Mouse (Mus musculus): ENCODE measurements at regions not wholly inside any gene's neighbourhood (a gene's known extent, or its start where the extent isn't known, plus 50 kb on each side); places are given as distances from the start of the nearest gene placed in this dataset.

- no peak for DNase-seq (ENCODE audit: low spot score)
These were observed 69.2 kb downstream of the Nhlrc3 start for GRCm38 (mm10) chr3:53393945-53394344.

GRCm38 (mm10) chr3:53381704-53382581 is 81.2 kb downstream of the Nhlrc3 start:
- no peak for DNase-seq (ENCODE audit: low spot score)

GRCm38 (mm10) chr3:53379519-53380181 is 83.5 kb downstream of the Nhlrc3 start:
- DNase-seq (ENCODE audit: low spot score) = peak; percentile 15

- DNase-seq (ENCODE audit: low spot score) = peak; percentile 19
These were observed 86.2 kb downstream of the Nhlrc3 start for GRCm38 (mm10) chr3:53376864-53377447.

- no peak for DNase-seq (ENCODE audit: low spot score)
These were observed 90.2 kb downstream of the Nhlrc3 start for GRCm38 (mm10) chr3:53372887-53373286.

- no peak for DNase-seq (ENCODE audit: low spot score)
These were observed 91.2 kb downstream of the Nhlrc3 start for GRCm38 (mm10) chr3:53371910-53372309.

GRCm38 (mm10) chr3:53361202-53361601 is 101.9 kb downstream of the Nhlrc3 start:
- DNase-seq (ENCODE audit: low spot score) = no peak

GRCm38 (mm10) chr3:53353693-53354092 is 109.4 kb downstream of the Nhlrc3 start:
- DNase-seq (ENCODE audit: low spot score) = no peak

- DNase-seq (ENCODE audit: low spot score) = no peak
These were observed 109.8 kb downstream of the Nhlrc3 start for GRCm38 (mm10) chr3:53353282-53353681.

GRCm38 (mm10) chr3:53343638-53344037 is 119.5 kb downstream of the Nhlrc3 start:
- DNase-seq (ENCODE audit: low spot score) = no peak

- no peak for DNase-seq (ENCODE audit: low spot score)
These were observed 121.6 kb downstream of the Nhlrc3 start for GRCm38 (mm10) chr3:53341304-53342206.

GRCm38 (mm10) chr3:53338571-53338970 is 124.6 kb downstream of the Nhlrc3 start:
- no peak for DNase-seq (ENCODE audit: low spot score)

GRCm38 (mm10) chr3:53334051-53334450 is 129.1 kb downstream of the Nhlrc3 start:
- no peak for DNase-seq (ENCODE audit: low spot score)

GRCm38 (mm10) chr3:53329528-53329927 is 133.6 kb downstream of the Nhlrc3 start:
- DNase-seq (ENCODE audit: low spot score) = no peak

GRCm38 (mm10) chr3:53327424-53327823 is 135.7 kb downstream of the Nhlrc3 start:
- no peak for DNase-seq (ENCODE audit: low spot score)

- no peak for DNase-seq (ENCODE audit: low spot score)
These were observed 136.2 kb downstream of the Nhlrc3 start for GRCm38 (mm10) chr3:53326967-53327366.

- DNase-seq (ENCODE audit: low spot score) = no peak
These were observed 138.1 kb downstream of the Nhlrc3 start for GRCm38 (mm10) chr3:53325080-53325479.

- DNase-seq (ENCODE audit: low spot score) = no peak
These were observed 138.7 kb downstream of the Nhlrc3 start for GRCm38 (mm10) chr3:53324386-53324785.

- no peak for DNase-seq (ENCODE audit: low spot score)
These were observed 147.7 kb downstream of the Nhlrc3 start for GRCm38 (mm10) chr3:53315449-53315848.
